Mouse (Mus musculus) myocyte (in vitro differentiated cells): ENCODE measurements around the gene E030018B13Rik. TPM values are rescaled to one million over a fixed set of nuclear protein-coding genes. Genes with fewer than 3 reads are reported as not detected.

Experiments used
- H3K27me3 ChIP-seq: one replicate; pipeline ENCODE4 v1.6.1; 2011; ENCODE audit not compliant: control insufficient read depth, insufficient read depth, insufficient read length
- H3K36me3 ChIP-seq: one replicate; pipeline ENCODE4 v1.6.1; 2011; ENCODE audit not compliant: control insufficient read depth, insufficient read depth
- H3K4me2 ChIP-seq: one replicate; pipeline ENCODE4 v1.6.1; 2011; ENCODE audit warnings: low read depth, control low read depth
- H3K4me3 ChIP-seq: one replicate; pipeline ENCODE4 v1.5.1; 2011; ENCODE audit warnings: mild to moderate bottlenecking, control low read depth, moderate library complexity
- H3K79me2 ChIP-seq: one replicate; pipeline ENCODE4 v1.6.1; 2011; ENCODE audit not compliant: control insufficient read depth, insufficient read depth
- H3ac ChIP-seq: one replicate; pipeline ENCODE4 v1.6.1; 2011; ENCODE audit not compliant: control insufficient read depth, insufficient read length
- CEBPB ChIP-seq: IDR thresholded peaks from 2 replicates; pipeline ENCODE4 v1.6.1; 2011; ENCODE audit warnings: mild to moderate bottlenecking, moderate library complexity; ENCODE audit not compliant: poor library complexity, insufficient read depth, severe bottlenecking
- E2F4 ChIP-seq: IDR thresholded peaks from one replicate; pipeline ENCODE4 v1.6.1; 2011; ENCODE audit warnings: mild to moderate bottlenecking, control low read depth, moderate library complexity; ENCODE audit not compliant: insufficient read depth
- MAX ChIP-seq: IDR thresholded peaks from one replicate; pipeline ENCODE4 v1.6.1; 2011; ENCODE audit warnings: low read depth, mild to moderate bottlenecking, control low read depth
- MYOD1 ChIP-seq, 3 experiments: IDR thresholded peaks; one replicate each; pipeline ENCODE4 v1.6.1; 2011; ENCODE audit warnings: control low read depth in 2 of 3, low read depth in 2 of 3, mild to moderate bottlenecking in 2 of 3, moderate library complexity in 1 of 3; ENCODE audit not compliant: insufficient read length in 2 of 3, control insufficient read depth in 1 of 3
- MYOG ChIP-seq, 3 experiments: IDR thresholded peaks; one replicate each; pipeline ENCODE4 v1.6.1; 2011; ENCODE audit warnings: control low read depth in 2 of 3, low read depth in 2 of 3, mild to moderate bottlenecking in 2 of 3; ENCODE audit not compliant: insufficient read length in 2 of 3, control insufficient read depth in 1 of 3, insufficient read depth in 1 of 3
- POLR2A ChIP-seq: IDR thresholded peaks from one replicate; pipeline ENCODE4 v1.6.1; 2011; ENCODE audit warnings: low read depth, mild to moderate bottlenecking, control low read depth, moderate library complexity; ENCODE audit not compliant: insufficient read length
- POLR2AphosphoS2 ChIP-seq: IDR thresholded peaks from one replicate; pipeline ENCODE4 v1.6.1; 2011; ENCODE audit warnings: low read depth, control low read depth; ENCODE audit not compliant: insufficient read length
- REST ChIP-seq: IDR thresholded peaks from one replicate; pipeline ENCODE4 v1.6.1; 2011; ENCODE audit warnings: mild to moderate bottlenecking, control low read depth, moderate library complexity; ENCODE audit not compliant: insufficient read depth, insufficient read length
- SRF ChIP-seq: IDR thresholded peaks from one replicate; pipeline ENCODE4 v1.6.1; 2011; ENCODE audit warnings: low read depth; ENCODE audit not compliant: control insufficient read depth, insufficient read length
- TCF12 ChIP-seq: IDR thresholded peaks from one replicate; pipeline ENCODE4 v1.6.1; 2011; ENCODE audit warnings: mild to moderate bottlenecking, control low read depth; ENCODE audit not compliant: poor library complexity, insufficient read depth, severe bottlenecking
- TCF3 ChIP-seq: IDR thresholded peaks from one replicate; pipeline ENCODE4 v1.6.1; 2011; ENCODE audit warnings: low read depth, control low read depth; ENCODE audit not compliant: insufficient read length
- USF1 ChIP-seq: IDR thresholded peaks from one replicate; pipeline ENCODE4 v1.6.1; 2011; ENCODE audit warnings: low read depth, mild to moderate bottlenecking, control low read depth, moderate library complexity
- polyA plus RNA-seq: library from polyadenylated mRNA; unstranded; fragments of >200 nt; fragmentation: generic; extraction: Trizol; gene quantifications from one replicate; pipeline ENCODE4 v1.2.1, GENCODE M21; 2012; ENCODE audit warnings: missing spikeins

The E030018B13Rik gene
- polyA plus RNA-seq, 1 experiment, result 0.17 TPM

DNA sequence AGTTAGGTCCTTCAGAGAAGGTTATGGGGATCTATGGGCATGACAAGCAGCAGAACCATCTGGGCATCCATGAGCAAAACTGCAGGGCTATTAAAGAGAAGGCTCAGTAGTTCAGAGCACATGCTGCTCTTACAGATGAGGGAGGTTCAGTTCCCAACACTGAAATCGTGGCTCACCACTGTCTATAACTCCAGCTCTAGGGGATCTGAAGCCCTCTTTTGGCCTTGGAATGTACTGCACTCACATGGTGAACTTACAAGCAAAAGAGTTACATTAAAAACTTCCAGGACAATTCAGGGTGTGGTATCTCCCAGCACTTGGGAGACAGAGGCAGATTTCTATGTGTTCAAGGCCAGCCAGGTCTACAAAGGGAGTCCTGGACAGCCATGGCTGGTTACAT lies 6.3 kb downstream of the E030018B13Rik start:
- no peak overlapping the region for H3K4me3 ChIP-seq
- no peak overlapping the region for H3ac ChIP-seq
- TF ChIP-seq POLR2AphosphoS2 (no peak), CEBPB (no peak), USF1 (no peak), TCF3 (no peak), MYOG (IDR thresholded peaks at IDR 0.05; ENCODE audit: control insufficient read depth in 1 of 3, insufficient read depth in 1 of 3, insufficient read length in 2 of 3, low read depth in 2 of 3) (no peak), TCF12 (no peak), SRF (no peak), E2F4 (no peak), MAX (no peak), MYOD1 (IDR thresholded peaks at IDR 0.05; ENCODE audit: control insufficient read depth in 1 of 3, insufficient read length in 2 of 3, low read depth in 2 of 3) (no peak), REST (no peak), POLR2A (no peak)
- H3K36me3 ChIP-seq, result peaks cover 5% of the 10 kb centered on the region
- no peaks in the 10 kb centered on the region for H3K27me3 ChIP-seq
- H3K4me2 ChIP-seq, result no peak overlapping the region
- H3K79me2 ChIP-seq, result peaks cover 90% of the 10 kb centered on the region

DNA sequence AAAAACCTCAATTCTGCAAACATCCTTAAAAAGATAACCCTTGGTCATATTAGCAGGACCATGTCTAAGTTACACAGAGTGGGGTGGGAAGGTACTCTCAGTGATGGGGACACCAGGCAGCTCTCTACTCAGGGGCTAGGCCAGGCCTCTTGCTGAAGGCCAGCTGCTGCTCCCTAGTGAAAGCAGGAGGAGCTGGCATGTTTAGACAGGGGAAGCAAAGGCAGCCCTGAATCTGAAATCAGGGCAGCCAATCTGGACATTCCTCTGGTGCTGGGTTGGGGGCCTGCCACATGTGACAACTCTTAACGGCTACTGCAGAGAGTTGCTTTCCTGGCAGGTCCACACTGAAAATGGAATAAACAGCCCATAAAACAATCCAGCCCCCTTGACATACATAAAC lies 7.5 kb downstream of the E030018B13Rik start:
- Histone ChIP-seq H3K79me2 (peaks cover 90% of the 10 kb centered on the region), H3K36me3 (peaks cover 5% of the 10 kb centered on the region), H3K4me3 (no peak overlapping the region), H3K27me3 (no peaks in the 10 kb centered on the region), H3K4me2 (peak overlapping the region; percentile 86), H3ac (no peak overlapping the region)
- TF ChIP-seq MAX (no peak), MYOG (IDR thresholded peaks at IDR 0.05; ENCODE audit: control insufficient read depth in 1 of 3, insufficient read depth in 1 of 3, insufficient read length in 2 of 3, low read depth in 2 of 3) (peak in 1 of 3 experiments; percentile 24)

DNA sequence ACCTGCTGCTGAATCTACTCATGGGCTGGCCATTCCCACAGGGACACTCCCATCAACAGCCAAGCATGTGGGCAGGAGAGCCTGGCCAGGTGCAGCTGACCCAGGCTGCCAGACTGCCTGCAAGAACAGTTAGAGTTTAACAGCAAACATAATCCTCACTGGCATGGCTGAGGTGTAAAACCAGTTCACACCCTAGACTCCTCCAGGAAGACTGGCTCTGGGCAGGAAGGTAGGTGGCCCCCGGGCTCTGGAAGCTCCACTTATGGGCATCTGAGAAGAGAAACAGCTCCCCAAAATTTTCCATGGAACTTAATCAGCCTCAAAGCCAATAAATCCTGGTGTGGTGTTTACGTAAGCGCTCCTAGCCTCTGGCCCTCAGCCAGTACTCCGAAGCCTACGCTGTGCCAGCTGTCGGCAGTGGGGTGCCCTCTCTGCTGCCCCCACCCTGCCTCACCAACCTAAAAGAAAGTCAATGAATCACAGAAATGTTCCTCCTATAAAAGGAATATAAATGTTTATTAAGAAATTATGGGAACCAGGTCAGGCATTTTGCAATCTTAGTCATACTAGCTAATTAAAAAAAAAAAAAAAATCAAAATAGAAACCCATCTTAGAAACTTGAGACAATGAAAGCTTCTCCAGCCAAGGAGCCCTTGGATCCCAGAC lies 8.2 kb downstream of the E030018B13Rik start:
- no peak overlapping the region for H3K4me3 ChIP-seq
- peaks cover 5% of the 10 kb centered on the region for H3K36me3 ChIP-seq
- peak overlapping the region; percentile 86 for H3K4me2 ChIP-seq
- H3K79me2 ChIP-seq, result peaks cover 90% of the 10 kb centered on the region
- no peaks in the 10 kb centered on the region for H3K27me3 ChIP-seq
- H3ac ChIP-seq, result no peak overlapping the region
- TF ChIP-seq TCF3, result peak; percentile 31
- no peak for TF ChIP-seq POLR2A
- TF ChIP-seq POLR2AphosphoS2, result no peak
- peak; percentile 70 to 86 (median 83) for TF ChIP-seq MYOG (IDR thresholded peaks at IDR 0.05; ENCODE audit: control insufficient read depth in 1 of 3, insufficient read depth in 1 of 3, insufficient read length in 2 of 3, low read depth in 2 of 3)
- TF ChIP-seq E2F4, result no peak
- peak in 2 of 3 experiments; percentile 88 to 95 for TF ChIP-seq MYOD1 (IDR thresholded peaks at IDR 0.05; ENCODE audit: control insufficient read depth in 1 of 3, insufficient read length in 2 of 3, low read depth in 2 of 3)
- peak; percentile 22 for TF ChIP-seq TCF12
- TF ChIP-seq CEBPB, result 0 out of 2 replicates have a peak, but pooled peaks have one; percentile 8

DNA sequence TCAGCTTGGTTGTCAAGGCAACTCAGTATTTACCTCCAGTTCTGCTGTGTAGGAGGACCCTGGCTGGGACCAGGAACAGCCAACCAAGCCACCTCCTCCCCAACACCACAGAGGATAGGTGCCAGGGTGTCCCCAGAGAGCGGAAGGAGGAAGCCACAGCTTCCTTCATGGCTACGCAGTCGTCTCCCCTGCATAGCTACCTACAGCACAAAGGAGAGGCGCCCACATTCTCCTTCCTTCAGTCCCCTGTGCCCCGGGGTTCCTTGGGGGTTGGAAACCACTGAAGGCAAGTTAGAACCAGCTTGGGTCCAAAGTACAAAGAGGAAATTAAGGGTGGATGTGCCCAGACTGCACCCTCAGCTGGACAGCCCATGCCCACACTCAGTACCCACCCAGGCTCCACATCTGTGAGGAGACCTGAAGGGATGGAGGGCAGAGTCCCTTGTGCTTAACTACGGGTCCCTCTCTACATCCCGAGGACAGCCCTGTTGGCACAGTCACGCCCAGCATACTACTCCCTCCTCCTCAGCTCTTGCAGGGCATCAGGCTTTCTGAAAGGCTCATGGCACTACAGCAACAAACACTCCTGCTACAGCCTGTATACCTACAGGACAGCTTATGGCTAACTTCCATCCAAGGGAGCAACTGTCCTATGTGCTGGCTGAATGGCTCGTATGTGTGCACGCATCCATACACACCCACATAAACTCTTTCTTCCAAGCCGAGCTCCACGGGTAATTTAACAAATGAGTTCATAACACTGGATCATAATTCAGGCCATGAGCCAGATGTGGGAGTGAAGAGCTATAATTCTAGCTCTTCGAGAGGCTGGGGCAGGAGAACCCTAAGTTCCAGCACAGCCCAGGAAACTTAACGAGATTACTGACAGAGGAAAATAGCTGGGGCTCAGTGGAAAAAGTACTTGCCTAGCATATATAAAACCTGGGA lies 9.0 kb downstream of the E030018B13Rik start:
- H3K4me2 ChIP-seq, result peak overlapping the region; percentile 86
- H3K27me3 ChIP-seq, result no peaks in the 10 kb centered on the region
- H3K4me3 ChIP-seq, result no peak overlapping the region
- no peaks in the 10 kb centered on the region for H3K36me3 ChIP-seq
- peaks cover 90% of the 10 kb centered on the region for H3K79me2 ChIP-seq
- TF ChIP-seq MYOD1 (IDR thresholded peaks at IDR 0.05; ENCODE audit: control insufficient read depth in 1 of 3, insufficient read length in 2 of 3, low read depth in 2 of 3) (peak in 1 of 3 experiments; percentile 7), POLR2AphosphoS2 (no peak), POLR2A (no peak), E2F4 (no peak)
- no peak overlapping the region for H3ac ChIP-seq

DNA sequence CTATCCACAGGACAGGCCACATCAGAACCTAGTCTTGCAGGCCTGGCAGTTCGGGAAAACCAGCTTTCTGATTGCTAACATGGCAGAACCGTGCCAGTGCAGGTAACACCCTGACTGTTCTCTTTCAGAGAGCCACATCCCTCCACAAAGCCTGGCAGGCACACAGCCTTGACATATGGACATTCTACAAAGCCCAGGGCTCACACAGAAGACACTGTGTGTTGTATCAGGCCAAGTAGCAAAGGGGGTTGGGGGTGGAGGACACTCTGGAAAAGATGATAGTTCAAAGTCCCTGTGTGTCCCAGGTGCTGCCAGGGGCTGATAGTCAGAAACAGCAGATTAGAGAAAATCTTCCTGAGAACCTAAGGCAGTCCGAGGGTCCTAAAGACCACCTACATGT lies 9.8 kb downstream of the E030018B13Rik start:
- no peaks in the 10 kb centered on the region for H3K36me3 ChIP-seq

More for the DNA sequence above, 9.8 kb downstream of the E030018B13Rik start:
- Histone ChIP-seq H3K4me2 (peak overlapping the region; percentile 86), H3K4me3 (no peak overlapping the region), H3K79me2 (peaks cover 90% of the 10 kb centered on the region), H3K27me3 (no peaks in the 10 kb centered on the region), H3ac (no peak overlapping the region)
- no peak for TF ChIP-seq POLR2A
- TF ChIP-seq POLR2AphosphoS2, result no peak
- no peak for TF ChIP-seq SRF
- TF ChIP-seq E2F4, result no peak
- TF ChIP-seq MYOD1 (IDR thresholded peaks at IDR 0.05; ENCODE audit: control insufficient read depth in 1 of 3, insufficient read length in 2 of 3, low read depth in 2 of 3), result no peak
- TF ChIP-seq TCF12, result no peak
- TF ChIP-seq REST, result no peak
- no peak for TF ChIP-seq MAX
- TF ChIP-seq MYOG (IDR thresholded peaks at IDR 0.05; ENCODE audit: control insufficient read depth in 1 of 3, insufficient read depth in 1 of 3, insufficient read length in 2 of 3, low read depth in 2 of 3), result no peak
- no peak for TF ChIP-seq TCF3
- no peak for TF ChIP-seq CEBPB
- no peak for TF ChIP-seq USF1
